Mouse (Mus musculus): Measurements from ENCODE around the gene Olfr24.

DNA sequence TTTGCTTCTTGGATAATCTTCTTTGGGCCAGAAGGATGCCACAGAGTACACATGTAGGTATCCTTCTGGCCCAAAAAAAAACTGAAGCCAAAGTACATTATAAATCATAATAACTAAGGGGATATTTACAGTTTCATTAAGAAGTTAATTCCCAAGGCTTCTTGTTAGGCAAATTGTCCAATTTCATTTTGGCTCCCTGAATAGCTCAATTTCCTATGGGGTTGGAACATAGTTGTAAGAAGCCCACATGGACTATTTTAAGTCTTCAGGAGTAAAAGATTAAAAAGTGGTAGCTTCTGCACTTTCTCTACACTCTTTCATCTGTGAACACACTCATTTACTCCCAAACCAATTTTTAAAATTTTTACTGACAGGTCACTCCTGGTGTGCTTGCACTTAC lies at the start of gene Olfr24:
- no peak for TF ChIP-seq GATA1 (IDR thresholded peaks at IDR 0.05; ENCODE audit: borderline replicate concordance, low read length)
- TF ChIP-seq FLI1 (IDR thresholded peaks at IDR 0.05; ENCODE audit: low read length), result no peak
